Mouse (Mus musculus) cerebellum, adult 11 months (tissue): ENCODE measurements at regions not wholly inside any gene's neighbourhood (a gene's known extent, or its start where the extent isn't known, plus 50 kb on each side); places are given as distances from the start of the nearest gene placed in this dataset.
A peak's percentile ranks its signal among the peaks of the same experiment; 100 is the strongest.

ENCODE experiments used
- DNase-seq: peaks from one replicate; pipeline ENCODE4 v3.0.0; 2022

GRCm38 (mm10) chr10:17288231-17288630, 434.8 kb upstream of the Cited2 start:
- DNase-seq = no peak

DNA sequence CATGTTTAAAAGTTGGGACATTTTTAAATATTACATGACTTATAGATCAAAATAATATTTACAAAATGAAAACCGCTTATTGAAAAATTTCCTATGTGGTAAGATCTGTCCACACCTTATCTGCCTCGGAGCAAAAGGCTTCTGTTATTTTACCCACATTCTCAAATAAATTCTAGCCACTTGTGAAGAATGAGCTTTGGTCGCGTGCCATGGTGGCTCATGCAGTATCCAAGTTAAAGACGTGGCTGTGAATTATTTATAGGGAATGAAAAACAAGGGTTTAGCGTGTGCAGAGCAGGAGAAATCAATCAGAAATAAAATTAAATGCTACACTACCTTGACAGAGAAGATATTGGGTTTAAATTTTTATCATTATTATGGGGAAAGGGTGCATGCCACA, 430.7 kb upstream of the Cited2 start:
- no peak for DNase-seq

DNA sequence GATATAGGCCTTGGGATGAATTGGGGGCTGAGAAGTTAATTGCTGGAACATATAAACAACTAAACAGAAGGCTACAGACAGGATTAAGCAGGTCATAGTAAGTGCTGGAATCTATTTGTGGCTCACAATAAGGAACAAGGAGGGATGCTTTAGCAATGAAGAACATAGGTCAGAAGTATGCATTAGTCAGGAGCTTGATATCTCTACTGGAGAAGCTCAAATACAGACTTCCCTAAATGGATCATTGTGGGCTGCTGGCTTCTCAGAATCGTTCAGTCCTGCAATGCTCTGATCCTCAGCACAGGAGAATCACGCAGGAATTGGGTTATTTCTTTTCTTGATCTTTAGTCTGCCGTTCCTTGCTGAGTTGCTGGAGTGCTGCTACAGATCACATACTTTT, 428.6 kb upstream of the Cited2 start:
- no peak for DNase-seq

- DNase-seq = no peak
Observed at GRCm38 (mm10) chr10:17295157-17295556, 427.9 kb upstream of the Cited2 start.

GRCm38 (mm10) chr10:17299600-17299999, 423.4 kb upstream of the Cited2 start:
- no peak for DNase-seq

DNA sequence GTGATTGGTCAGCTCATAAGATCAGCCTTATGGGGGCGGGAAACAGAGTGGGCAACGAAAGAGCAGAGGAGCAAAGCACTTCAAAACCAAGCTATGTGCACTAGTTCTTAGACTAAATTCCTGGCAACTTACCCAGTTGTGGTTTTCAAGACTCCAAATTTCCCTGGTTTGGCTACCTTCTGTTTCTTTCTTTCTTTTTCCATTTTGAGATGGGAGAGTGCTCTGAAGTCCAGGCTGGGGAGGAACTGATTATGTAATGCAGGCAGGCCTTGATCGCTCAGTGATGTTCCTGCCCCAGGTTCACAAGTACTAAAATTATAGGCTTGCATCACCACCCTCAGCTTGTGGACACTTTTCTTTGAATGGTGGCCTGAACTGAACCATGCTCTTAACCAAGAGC, 396.3 kb upstream of the Cited2 start:
- no peak for DNase-seq

GRCm38 (mm10) chr10:17330904-17331606, 392.0 kb upstream of the Cited2 start:
- peak; percentile 10 for DNase-seq

- peak; percentile 29 for DNase-seq
Observed at GRCm38 (mm10) chr10:17331607-17332008, 391.4 kb upstream of the Cited2 start.

DNA sequence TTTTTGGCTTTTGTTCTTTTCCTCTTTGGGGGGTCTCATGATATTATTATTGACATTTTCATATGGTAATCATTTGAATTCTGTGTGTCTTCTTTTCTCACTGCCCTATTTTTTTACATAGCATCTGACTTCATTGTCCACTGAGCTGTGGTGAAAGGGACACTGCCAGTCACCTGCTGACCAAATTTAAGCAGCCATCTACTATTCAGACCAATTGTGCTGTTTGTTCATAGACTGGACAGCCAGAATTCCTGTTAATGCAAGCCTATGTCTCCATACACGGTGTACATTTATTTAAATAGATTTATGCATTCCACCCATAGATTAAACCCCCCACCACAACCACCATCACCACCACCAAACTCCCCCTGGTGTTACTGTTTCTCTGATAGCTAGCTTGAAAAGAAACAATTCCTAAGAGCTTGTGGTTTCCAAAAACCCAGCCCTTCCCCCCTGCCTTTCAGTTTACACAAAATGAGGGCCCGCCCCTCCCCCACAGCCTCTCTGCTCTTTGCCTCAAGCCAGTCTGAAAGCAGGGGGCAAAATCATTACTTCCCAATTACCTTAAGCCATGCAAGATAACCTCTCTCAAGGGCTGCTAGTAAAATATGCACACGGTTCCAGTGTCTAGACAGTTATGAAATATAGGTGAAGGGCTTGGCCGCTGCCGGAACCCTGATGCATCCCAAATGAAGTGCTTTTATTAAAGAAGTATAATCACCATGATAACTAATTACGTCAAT, 390.8 kb upstream of the Cited2 start:
- DNase-seq = peak; percentile 15

DNA sequence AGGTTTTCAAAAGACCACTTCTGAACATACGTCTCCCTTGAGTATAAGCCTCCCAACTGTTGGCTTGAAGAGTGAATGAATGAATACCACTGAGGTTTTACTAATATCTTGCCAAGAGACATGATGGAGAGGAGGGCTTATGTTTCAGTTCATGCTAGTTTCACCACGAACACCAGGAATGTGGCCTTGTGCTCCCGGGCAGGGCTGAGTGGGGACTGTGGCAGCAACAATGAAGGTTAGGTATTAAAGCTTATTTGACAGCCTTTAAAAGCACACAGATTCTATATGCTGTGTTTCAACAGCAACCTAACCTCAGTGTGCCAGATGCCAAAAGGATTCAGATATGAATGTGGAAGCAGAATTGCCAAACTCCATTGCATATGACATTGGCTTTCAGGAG, 390.0 kb upstream of the Cited2 start:
- DNase-seq = no peak

GRCm38 (mm10) chr10:17333676-17334075, 389.3 kb upstream of the Cited2 start:
- no peak for DNase-seq

DNA sequence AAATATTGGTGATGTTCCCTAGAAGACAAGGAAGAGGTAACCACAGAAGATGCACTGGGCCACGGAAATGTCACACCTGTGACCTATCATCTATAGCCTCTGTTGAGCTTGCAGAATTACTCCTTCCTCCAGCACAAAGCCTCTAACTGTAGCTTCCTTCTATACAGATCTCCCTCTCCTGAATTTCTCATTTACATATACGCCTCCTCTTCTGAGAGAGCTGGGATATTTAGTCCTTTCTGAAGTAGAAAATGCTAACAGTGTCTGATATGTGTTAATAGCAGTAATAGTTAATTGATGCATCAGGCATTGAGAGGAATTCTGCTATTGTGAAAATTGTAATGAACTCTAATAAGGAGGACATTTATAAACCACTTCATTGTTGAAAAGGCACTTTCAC, 385.8 kb upstream of the Cited2 start:
- no peak for DNase-seq

DNA sequence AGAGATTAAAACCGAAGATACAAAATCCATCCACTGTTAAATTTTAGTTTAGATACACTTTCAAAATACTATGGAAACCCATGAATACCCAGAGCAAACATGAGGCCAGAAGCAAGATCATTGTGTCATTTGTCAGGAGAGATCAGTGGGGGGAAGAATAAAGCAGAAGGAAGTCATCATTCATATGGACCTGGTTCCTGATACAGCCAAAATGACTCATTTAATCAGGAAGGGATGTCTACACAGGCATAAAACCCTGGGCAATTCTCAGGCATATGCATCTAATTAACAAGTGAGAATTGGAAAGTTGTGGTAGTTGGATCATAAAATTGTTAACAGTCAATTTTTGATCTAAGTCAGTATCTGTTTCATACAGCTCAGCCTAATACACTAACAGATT, 379.2 kb upstream of the Cited2 start:
- DNase-seq = no peak

DNA sequence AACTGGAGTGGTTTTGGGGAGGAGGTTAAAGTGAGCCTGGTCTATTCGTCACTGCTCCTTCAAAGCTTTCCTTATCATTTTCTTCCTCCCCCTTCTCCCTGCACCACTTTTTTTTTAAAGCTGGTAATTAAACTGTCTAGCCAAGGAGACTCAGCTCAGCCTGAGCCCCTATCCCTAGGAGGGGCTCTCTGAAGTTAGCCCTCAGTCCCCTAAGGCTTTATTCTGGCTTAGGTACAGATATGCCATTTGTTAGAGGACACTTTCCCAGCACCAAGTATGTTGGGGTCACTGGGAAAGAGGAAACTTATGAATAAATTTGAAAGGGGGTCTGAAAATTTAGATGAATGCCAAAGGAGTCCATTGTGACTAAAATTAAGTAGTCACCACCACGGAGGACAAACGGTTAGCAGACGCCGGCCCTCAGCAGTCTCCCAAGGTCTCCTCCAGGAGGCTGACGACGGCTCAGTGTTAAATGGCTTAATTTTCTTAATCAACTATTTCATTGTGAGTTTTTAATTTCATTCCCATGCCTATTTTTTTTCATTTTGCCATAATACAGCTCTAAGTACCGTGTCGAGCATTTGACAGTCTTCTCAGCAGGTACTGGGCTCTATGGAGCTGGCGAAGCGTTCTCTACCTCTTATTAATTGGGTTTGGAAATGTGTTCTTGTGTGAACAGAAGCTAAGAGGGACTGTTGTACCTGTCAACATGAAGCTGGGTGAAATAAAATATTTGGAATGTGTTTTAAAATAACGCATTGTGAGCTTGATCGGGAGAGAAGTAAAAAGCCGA, 370.6 kb upstream of the Cited2 start:
- no peak for DNase-seq

DNA sequence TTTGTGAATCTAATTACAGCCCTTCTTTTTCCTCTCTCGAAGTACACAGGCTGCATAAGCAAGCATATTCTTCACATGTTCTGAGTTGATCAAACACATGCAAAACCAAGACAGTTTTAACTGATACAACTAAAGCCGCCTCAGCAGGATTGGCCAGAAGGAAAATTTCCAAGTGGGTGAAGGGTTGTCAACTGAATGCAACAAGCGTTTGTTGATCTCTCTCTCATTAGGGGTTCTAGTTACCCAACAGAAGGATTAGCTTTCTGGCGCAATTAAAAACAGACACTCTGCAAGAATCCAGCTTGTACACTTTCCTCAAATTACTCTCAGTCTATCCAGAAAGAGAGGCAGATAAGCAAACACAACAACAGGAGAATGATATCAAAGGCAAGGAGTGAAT, 367.5 kb upstream of the Cited2 start:
- DNase-seq = no peak

DNA sequence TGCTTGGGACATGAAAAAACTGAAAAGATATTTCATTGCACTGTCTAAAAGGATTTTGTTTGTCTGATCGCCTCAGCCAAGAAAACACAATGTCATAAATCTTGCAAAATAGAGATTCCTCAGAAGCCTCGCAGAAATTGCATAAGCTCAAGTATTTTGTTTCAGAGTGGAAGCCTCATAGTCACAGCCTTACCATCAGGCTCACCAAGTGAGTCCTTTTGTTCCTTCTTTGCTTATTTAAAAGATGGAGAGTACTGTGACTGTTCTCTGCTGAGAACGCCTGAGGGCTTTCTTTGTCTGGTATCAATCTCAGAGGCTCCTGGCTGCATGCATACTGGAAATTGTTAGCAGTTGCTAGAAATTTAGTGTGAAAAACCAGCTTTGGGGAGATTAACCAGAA, 367.0 kb upstream of the Cited2 start:
- no peak for DNase-seq

GRCm38 (mm10) chr10:17362643-17363042, 360.4 kb upstream of the Cited2 start:
- no peak for DNase-seq

- DNase-seq = no peak
Observed at GRCm38 (mm10) chr10:17366042-17366740, 356.8 kb upstream of the Cited2 start.

- no peak for DNase-seq
Observed at GRCm38 (mm10) chr10:17367026-17367425, 356.0 kb upstream of the Cited2 start.

GRCm38 (mm10) chr10:17367430-17367829, 355.6 kb upstream of the Cited2 start:
- no peak for DNase-seq

DNA sequence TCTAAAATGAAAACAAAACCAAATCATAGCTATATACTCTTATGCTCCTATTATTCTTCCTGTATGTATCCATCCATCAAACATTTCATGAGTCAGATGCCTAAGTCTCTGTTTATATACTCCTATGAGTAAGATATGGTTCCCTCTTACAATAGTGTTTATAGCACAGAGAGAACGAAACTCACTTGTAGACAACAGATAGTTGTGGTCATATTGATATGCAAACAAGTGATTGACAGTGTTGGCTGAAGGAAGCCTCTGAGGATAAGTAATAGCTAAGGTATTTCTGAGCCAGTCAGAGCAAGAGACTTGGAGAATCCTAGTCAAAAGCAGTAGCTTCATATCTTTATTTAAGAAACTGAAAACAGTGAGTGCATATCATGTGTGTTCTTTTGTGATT, 354.4 kb upstream of the Cited2 start:
- DNase-seq = no peak

DNA sequence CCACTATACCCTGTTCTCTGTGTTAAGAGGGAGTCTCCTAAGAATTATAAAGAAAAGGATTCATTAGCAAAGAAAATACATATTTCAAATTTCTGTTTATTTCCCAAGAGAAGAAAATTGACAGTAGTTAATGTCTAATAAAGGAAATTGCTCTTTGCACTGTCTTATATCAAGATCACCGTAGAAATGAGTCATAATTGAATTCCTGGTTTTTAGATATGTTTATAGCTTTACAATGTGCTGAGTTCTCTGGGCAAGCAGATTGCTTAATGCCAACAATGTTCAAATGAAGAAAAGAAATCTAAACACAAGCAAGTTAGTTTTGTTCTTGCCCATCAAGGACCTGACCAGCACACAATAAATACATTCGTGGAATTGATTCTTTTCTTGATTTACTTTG, 350.1 kb upstream of the Cited2 start:
- DNase-seq = no peak

DNA sequence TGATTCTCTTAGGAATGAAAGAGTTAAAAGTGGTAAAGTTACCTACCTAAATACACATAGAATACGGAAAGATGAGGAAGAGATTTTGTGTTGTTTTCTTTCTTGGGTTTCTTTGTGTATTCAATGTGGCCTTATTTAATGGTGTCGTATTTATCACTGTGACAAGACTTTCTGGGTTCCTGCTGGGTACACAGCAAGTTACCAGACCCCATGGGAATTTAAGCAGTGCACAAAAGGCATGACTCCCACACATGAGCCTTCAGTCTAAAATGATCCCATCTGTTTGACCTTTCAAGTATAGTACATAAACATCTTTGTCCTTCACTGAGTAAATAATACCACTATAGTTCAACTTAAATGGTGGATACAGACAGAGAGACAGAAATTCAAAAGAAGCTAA, 349.0 kb upstream of the Cited2 start:
- no peak for DNase-seq
